Mouse (Mus musculus): ENCODE measurements around the gene Abhd17c. TPM values are rescaled to one million over a fixed set of nuclear protein-coding genes. Genes with fewer than 3 reads are reported as not detected.
"Not testable (repeated sequence)": the region's sequence is repeated elsewhere in the genome, so short reads cannot be mapped to it uniquely, and the experiment has no call there.

The Abhd17c gene
- polyA plus RNA-seq, 1 experiment from 2014 or later = 135 TPM

DNA sequence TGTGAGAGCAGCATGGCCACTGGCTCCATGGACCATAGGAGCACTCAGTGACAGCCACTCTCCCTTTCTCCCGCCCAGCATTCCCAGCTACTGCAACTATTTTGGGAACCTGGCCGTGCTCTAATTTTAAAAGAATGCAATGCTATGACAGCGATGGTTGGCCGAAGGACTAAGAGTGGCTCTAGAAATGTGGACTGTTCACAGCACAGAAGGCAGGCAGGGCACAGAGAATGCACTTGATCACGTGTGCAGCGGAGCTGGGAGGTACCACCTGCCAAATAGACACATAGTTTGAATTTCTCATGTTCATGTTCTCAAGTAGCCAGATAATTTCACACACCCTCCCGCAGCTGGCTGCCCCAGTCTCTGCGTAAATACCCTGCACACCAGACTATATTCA, 23.0 kb downstream of the Abhd17c start:
- H3K9ac ChIP-seq (ENCODE audit: low read depth, low read length) = no peak overlapping the region
- no peaks in the 10 kb centered on the region for H3K27me3 ChIP-seq (ENCODE audit: insufficient read depth, low read length)
- 34% methylated on average over 8 of the region's 8 CpGs for WGBS
- TF ChIP-seq CTCF (IDR thresholded peaks at IDR 0.05; ENCODE audit: low read depth) = no peak
- H3K4me2 ChIP-seq (ENCODE audit: low read length) = no peak overlapping the region
- H3K27ac ChIP-seq = peak overlapping the region; percentile 66; the same call in 1 of the 2 replicates
- peaks cover 28% of the 10 kb centered on the region for H3K4me1 ChIP-seq (replicated peaks; ENCODE audit: insufficient read depth, low read length)
- ATAC-seq (replicated peaks; ENCODE audit: low FRiP score, low read depth) (peak; percentile 79; the same call in 1 of the 2 replicates), DNase-seq (ENCODE audit: low spot score) (peak; percentile 70)
- no peak overlapping the region for H3K4me3 ChIP-seq (replicated peaks; ENCODE audit: low read depth, low read length)
- H3K36me3 ChIP-seq (ENCODE audit: insufficient read depth, low read length) = 0 out of 2 replicates have a peak, but pooled peaks cover 4% of the 10 kb centered on the region
- no peaks in the 10 kb centered on the region for H3K9me3 ChIP-seq (replicated peaks; ENCODE audit: low read length)

DNA sequence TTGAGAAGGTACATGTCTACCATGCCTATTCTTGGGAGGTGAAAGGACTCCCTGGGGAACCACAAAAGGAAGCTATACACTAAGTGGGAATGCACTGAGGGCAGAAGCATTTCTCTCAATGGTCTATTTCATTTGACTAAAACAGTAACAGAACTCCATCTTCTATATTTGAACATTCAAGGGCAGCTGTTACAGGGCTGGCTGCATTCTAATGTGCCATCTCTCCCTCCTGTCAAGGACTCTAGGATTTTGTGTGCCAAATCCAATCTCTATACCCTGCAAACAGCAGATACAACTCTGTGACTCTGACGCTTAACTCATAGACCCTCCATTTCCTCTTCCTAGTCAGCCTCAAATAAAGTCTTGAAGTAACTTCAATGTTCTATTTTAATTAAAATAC, 26.0 kb downstream of the Abhd17c start:
- DNase-seq (ENCODE audit: low spot score) (no peak), ATAC-seq (replicated peaks; ENCODE audit: low FRiP score, low read depth) (no peak)
- no peak for TF ChIP-seq CTCF (IDR thresholded peaks at IDR 0.05; ENCODE audit: low read depth)
- Histone ChIP-seq H3K9me3 (replicated peaks; ENCODE audit: low read length) (no peaks in the 10 kb centered on the region), H3K36me3 (ENCODE audit: insufficient read depth, low read length) (0 out of 2 replicates have a peak, but pooled peaks cover 4% of the 10 kb centered on the region), H3K27ac (no peak overlapping the region), H3K27me3 (ENCODE audit: insufficient read depth, low read length) (no peaks in the 10 kb centered on the region), H3K4me3 (replicated peaks; ENCODE audit: low read depth, low read length) (no peak overlapping the region), H3K9ac (ENCODE audit: low read depth, low read length) (no peak overlapping the region), H3K4me1 (replicated peaks; ENCODE audit: insufficient read depth, low read length) (peaks cover 28% of the 10 kb centered on the region), H3K4me2 (ENCODE audit: low read length) (no peak overlapping the region)
- 86% methylated on average over 1 of the region's 1 CpGs for WGBS

DNA sequence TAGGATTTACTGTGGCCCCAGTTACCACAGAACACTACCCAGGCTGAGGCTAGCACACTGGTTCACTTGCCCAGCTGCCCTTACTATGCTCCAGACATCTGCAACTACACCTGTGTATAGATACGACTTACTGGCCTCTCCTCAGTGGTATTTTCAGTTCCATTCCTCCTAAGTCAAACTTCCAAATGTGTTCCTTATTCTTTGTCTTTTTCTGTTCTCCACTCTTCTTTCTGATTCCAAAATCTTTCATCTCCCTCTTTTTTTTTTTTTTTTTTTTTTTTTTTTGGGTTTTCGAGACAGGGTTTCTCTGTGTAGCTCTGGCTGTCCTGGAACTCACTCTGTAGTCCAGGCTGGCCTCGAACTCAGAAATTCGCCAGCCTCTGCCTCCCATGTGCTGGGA, 28.0 kb downstream of the Abhd17c start:
- ATAC-seq (replicated peaks; ENCODE audit: low FRiP score, low read depth); H3K4me2 ChIP-seq (ENCODE audit: low read length); H3K27ac ChIP-seq; H3K4me3 ChIP-seq (replicated peaks; ENCODE audit: low read depth, low read length); H3K9ac ChIP-seq (ENCODE audit: low read depth, low read length); H3K36me3 ChIP-seq (ENCODE audit: insufficient read depth, low read length); H3K9me3 ChIP-seq (replicated peaks; ENCODE audit: low read length); H3K27me3 ChIP-seq (ENCODE audit: insufficient read depth, low read length); DNase-seq (ENCODE audit: low spot score): not testable (repeated sequence)
- H3K4me1 ChIP-seq (replicated peaks; ENCODE audit: insufficient read depth, low read length) = peaks cover 35% of the 10 kb centered on the region
- 91% methylated on average over 3 of the region's 4 CpGs for WGBS

DNA sequence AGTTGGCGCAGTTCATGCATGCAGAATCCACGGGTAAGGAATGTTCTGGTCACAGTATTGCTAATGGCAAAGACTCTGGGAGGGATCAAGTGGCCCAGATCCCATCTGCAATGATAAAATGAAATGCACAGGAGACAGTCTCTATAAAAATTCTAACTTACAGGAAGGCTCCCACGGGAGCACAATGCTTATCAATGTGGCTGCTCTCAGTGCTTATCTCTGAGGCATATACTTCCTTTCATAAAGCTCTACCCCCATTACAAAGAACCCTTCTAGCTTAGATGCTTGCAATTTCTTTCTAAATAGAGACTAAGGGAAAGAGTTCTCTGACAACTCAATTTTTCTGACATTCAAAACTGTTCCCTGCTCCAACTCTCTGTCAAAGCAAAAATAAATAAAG, 29.9 kb downstream of the Abhd17c start:
- Histone ChIP-seq H3K4me1 (replicated peaks; ENCODE audit: insufficient read depth, low read length) (peaks cover 40% of the 10 kb centered on the region), H3K9me3 (replicated peaks; ENCODE audit: low read length) (no peaks in the 10 kb centered on the region), H3K27me3 (ENCODE audit: insufficient read depth, low read length) (no peaks in the 10 kb centered on the region), H3K4me3 (replicated peaks; ENCODE audit: low read depth, low read length) (no peak overlapping the region), H3K9ac (ENCODE audit: low read depth, low read length) (no peak overlapping the region), H3K4me2 (ENCODE audit: low read length) (no peak overlapping the region), H3K36me3 (ENCODE audit: insufficient read depth, low read length) (0 out of 2 replicates have a peak, but pooled peaks cover 4% of the 10 kb centered on the region), H3K27ac (no peak overlapping the region)
- ATAC-seq (replicated peaks; ENCODE audit: low FRiP score, low read depth) (no peak), DNase-seq (ENCODE audit: low spot score) (no peak)
- WGBS = 73% methylated on average over 3 of the region's 3 CpGs
- TF ChIP-seq CTCF (IDR thresholded peaks at IDR 0.05; ENCODE audit: low read depth) = no peak

DNA sequence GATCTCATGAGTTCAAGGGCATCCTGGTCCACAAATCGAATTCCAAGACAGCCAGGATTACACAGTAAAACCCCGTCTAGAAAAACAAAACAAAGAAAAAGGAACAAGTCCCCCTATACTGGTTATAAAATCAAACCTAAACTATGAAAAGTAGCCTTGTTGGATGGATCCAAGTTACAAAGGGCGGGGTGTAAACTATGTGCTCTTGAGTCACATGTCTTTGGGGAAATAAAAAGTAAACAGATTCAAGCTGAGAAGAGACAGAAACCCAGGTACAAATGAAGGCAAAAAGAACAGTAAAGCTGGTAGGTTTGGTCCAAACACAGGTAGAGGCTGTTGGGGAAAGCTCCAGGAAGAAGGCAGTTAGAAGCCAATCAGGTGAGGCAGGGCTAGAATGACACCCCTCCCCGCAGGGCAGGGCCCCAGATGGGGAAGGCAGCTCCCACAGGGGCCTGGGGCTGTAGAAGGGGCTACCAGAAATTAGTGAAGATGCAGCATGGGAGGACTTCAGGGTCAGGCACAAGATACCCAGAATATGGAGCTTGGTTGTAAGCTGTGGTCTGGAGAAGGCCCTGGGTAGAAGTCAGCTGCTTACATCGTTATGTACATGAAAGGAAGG, 31.4 kb downstream of the Abhd17c start:
- Histone ChIP-seq H3K27ac (peak overlapping the region; percentile 21; the same call in 1 of the 2 replicates), H3K4me2 (ENCODE audit: low read length) (no peak overlapping the region), H3K36me3 (ENCODE audit: insufficient read depth, low read length) (no peaks in the 10 kb centered on the region), H3K4me3 (replicated peaks; ENCODE audit: low read depth, low read length) (no peak overlapping the region), H3K4me1 (replicated peaks; ENCODE audit: insufficient read depth, low read length) (peaks cover 44% of the 10 kb centered on the region), H3K27me3 (ENCODE audit: insufficient read depth, low read length) (no peaks in the 10 kb centered on the region), H3K9me3 (replicated peaks; ENCODE audit: low read length) (no peaks in the 10 kb centered on the region), H3K9ac (ENCODE audit: low read depth, low read length) (no peak overlapping the region)
- ATAC-seq (replicated peaks; ENCODE audit: low FRiP score, low read depth) (no peak), DNase-seq (ENCODE audit: low spot score) (no peak)
- no peak for TF ChIP-seq CTCF (IDR thresholded peaks at IDR 0.05; ENCODE audit: low read depth)
- WGBS = 41% methylated on average over 5 of the region's 5 CpGs

DNA sequence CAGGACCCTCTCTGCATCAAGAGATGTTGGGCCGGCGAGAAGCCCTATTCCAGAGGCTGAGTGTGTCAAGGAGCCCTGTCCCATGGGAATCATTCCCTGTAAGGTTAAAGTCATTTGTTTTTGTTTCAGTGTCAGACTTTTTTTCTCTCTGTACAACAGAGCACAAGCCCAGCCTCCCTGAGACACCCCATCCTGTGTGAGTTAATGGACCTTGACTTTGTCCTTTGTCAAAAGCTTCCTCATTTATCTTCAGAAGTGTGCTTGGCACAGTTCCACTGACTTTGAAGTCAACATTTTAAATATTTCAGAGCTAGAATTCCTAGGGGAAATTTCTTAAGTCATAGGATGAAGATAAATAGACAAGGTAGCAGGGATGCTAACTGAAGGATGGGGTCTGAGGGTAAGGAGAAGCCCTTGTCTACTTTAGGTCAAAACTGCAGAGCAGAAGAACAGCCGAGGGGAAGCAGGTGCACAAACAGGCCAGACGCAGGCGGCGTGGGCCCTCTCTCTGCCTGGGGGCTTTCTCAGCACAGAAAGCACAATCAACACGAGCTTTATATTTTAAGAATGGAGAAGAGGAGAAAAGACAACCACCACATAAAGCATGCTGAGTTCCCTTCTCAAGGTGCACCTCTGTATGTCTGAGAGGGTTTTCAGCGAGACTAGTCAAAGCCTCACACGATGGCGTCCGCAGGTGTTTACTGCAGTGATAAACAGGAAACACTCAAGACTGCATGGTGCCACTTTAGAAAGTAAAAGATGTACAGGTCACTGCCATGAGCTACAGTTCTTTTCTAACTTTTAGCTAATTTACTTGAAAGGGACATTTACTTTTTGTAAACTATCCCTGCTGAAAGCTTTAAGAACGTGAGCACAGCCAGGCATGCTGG, 32.2 kb downstream of the Abhd17c start:
- peak; percentile 57 for DNase-seq (ENCODE audit: low spot score)
- H3K27me3 ChIP-seq (ENCODE audit: insufficient read depth, low read length) = no peaks in the 10 kb centered on the region
- 39% methylated on average over 12 of the region's 12 CpGs for WGBS

More for the DNA sequence above, 32.2 kb downstream of the Abhd17c start:
- Histone ChIP-seq H3K9ac (ENCODE audit: low read depth, low read length) (no peak overlapping the region), H3K9me3 (replicated peaks; ENCODE audit: low read length) (no peaks in the 10 kb centered on the region), H3K4me1 (replicated peaks; ENCODE audit: insufficient read depth, low read length) (peaks cover 44% of the 10 kb centered on the region), H3K4me3 (replicated peaks; ENCODE audit: low read depth, low read length) (no peak overlapping the region), H3K4me2 (ENCODE audit: low read length) (no peak overlapping the region), H3K36me3 (ENCODE audit: insufficient read depth, low read length) (no peaks in the 10 kb centered on the region), H3K27ac (peak overlapping the region; percentile 25)
- TF ChIP-seq CTCF (IDR thresholded peaks at IDR 0.05; ENCODE audit: low read depth) = no peak
- ATAC-seq (replicated peaks; ENCODE audit: low FRiP score, low read depth) = no peak
